Mouse (Mus musculus): ENCODE data around the gene Ttf2. TPM values are rescaled to one million over a fixed set of nuclear protein-coding genes. Genes with fewer than 3 reads are reported as not detected.

Ttf2 gene
- polyA plus RNA-seq, 1 experiment from 2014 or later, result 3.6 TPM

- Histone ChIP-seq H3K36me3 (ENCODE audit: control insufficient read depth, insufficient read depth, low read length) (no peaks in the 10 kb centered on the region), H3K4me3 (ENCODE audit: low read length) (no peak overlapping the region), H3K4me2 (ENCODE audit: low read length) (no peak overlapping the region), H3K9ac (ENCODE audit: low read depth, low read length) (no peak overlapping the region), H3K4me1 (ENCODE audit: control insufficient read depth, insufficient read depth, low read depth, low read length) (no peaks in the 10 kb centered on the region; the same call in 1 of the 2 replicates), H3K27ac (ENCODE audit: low read depth, low read length) (no peak overlapping the region), H3K27me3 (replicated peaks; ENCODE audit: control insufficient read depth, insufficient read depth, low read length) (no peaks in the 10 kb centered on the region), H3K9me3 (ENCODE audit: control insufficient read depth, low read length) (no peaks in the 10 kb centered on the region)
- 65% methylated on average over 15 of the region's 15 CpGs for WGBS
- ATAC-seq, result no peak
Observed at GRCm38 (mm10) chr3:100993718-100994117, 24.3 kb upstream of the Ttf2 start.

- 73% methylated on average over 7 of the region's 7 CpGs for WGBS
- Histone ChIP-seq H3K4me1 (ENCODE audit: control insufficient read depth, insufficient read depth, low read depth, low read length) (no peaks in the 10 kb centered on the region; the same call in 1 of the 2 replicates), H3K36me3 (ENCODE audit: control insufficient read depth, insufficient read depth, low read length) (no peaks in the 10 kb centered on the region), H3K27ac (ENCODE audit: low read depth, low read length) (no peak overlapping the region), H3K9me3 (ENCODE audit: control insufficient read depth, low read length) (no peaks in the 10 kb centered on the region), H3K27me3 (replicated peaks; ENCODE audit: control insufficient read depth, insufficient read depth, low read length) (no peaks in the 10 kb centered on the region), H3K4me2 (ENCODE audit: low read length) (no peak overlapping the region), H3K9ac (ENCODE audit: low read depth, low read length) (no peak overlapping the region), H3K4me3 (ENCODE audit: low read length) (no peak overlapping the region)
- no peak for ATAC-seq
Observed at GRCm38 (mm10) chr3:100993158-100993557, 23.7 kb upstream of the Ttf2 start.

- 8% methylated on average over 1 of the region's 1 CpGs for WGBS
- Histone ChIP-seq H3K27ac (ENCODE audit: low read depth, low read length) (no peak overlapping the region), H3K4me3 (ENCODE audit: low read length) (no peak overlapping the region), H3K9ac (ENCODE audit: low read depth, low read length) (no peak overlapping the region), H3K27me3 (replicated peaks; ENCODE audit: control insufficient read depth, insufficient read depth, low read length) (no peaks in the 10 kb centered on the region), H3K36me3 (ENCODE audit: control insufficient read depth, insufficient read depth, low read length) (no peaks in the 10 kb centered on the region), H3K4me2 (ENCODE audit: low read length) (no peak overlapping the region), H3K4me1 (ENCODE audit: control insufficient read depth, insufficient read depth, low read depth, low read length) (no peaks in the 10 kb centered on the region; the same call in 1 of the 2 replicates), H3K9me3 (ENCODE audit: control insufficient read depth, low read length) (no peaks in the 10 kb centered on the region)
- no peak for ATAC-seq
Observed at GRCm38 (mm10) chr3:100990231-100990630, 20.8 kb upstream of the Ttf2 start.

DNA sequence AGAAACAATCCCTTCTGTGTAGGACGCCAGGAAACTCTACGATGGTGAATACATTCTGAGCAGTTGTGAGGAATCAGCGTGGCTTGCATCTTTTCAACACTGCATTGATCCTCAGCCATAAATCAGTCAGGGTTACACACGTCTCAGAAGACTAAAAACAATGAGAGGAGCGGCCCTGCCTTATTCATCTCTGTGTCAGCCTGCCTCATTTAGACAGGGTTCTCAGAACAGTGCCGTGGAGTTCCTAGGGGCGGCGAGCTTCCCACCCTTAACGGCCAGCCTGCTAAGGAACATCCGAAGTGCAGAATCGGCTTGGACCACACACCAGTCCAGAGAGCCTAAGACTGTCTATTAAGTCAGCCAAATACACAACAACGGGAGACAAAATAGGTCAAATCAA is 20.0 kb upstream of the Ttf2 start:
- 21% methylated on average over 12 of the region's 12 CpGs for WGBS
- Histone ChIP-seq H3K9me3 (ENCODE audit: control insufficient read depth, low read length) (no peaks in the 10 kb centered on the region), H3K27me3 (replicated peaks; ENCODE audit: control insufficient read depth, insufficient read depth, low read length) (no peaks in the 10 kb centered on the region), H3K9ac (ENCODE audit: low read depth, low read length) (no peak overlapping the region), H3K4me1 (ENCODE audit: control insufficient read depth, insufficient read depth, low read depth, low read length) (no peaks in the 10 kb centered on the region; the same call in 1 of the 2 replicates), H3K27ac (ENCODE audit: low read depth, low read length) (no peak overlapping the region), H3K4me2 (ENCODE audit: low read length) (no peak overlapping the region), H3K36me3 (ENCODE audit: control insufficient read depth, insufficient read depth, low read length) (no peaks in the 10 kb centered on the region), H3K4me3 (ENCODE audit: low read length) (no peak overlapping the region)
- peak; percentile 56; the same call in 1 of the 2 replicates for ATAC-seq

DNA sequence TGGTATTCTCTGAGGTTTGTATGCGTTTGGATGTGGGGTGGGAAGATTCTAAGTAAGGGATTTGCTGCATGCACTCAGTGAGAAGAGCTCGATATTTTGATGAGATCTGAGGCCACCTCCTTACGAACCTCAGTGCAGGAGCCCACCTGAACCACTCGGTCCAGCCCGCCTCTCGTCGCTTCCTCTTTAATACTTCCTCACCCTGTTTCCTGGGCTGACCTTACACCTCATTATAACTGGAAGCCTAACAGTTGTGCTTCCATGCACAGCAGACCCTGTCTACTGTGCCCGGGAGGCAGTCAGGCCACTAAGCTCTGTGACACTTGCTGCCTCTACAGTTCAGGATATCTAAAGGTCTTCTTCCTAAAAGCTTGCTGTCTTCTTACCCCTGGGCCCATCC is 9.8 kb upstream of the Ttf2 start:
- H3K9ac ChIP-seq (ENCODE audit: low read depth, low read length), result no peak overlapping the region

DNA sequence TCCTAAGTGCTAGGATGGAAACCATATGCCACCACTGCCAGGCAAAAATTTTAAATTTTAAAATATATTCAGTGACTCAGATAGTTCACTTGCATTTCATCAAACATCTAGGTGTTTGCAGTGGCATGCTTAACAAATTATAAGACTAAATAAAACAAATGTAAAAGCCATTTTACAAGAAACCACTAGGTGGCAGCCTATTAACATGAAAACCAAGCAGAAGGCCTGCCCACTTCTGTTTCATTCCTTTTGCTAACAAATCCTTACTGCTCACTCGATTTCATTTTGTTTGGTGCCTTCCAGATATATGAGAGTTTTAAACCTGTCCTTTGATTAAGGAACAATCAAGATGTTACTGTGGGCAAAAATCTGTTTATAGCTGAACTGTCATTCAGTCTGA is 4.4 kb upstream of the Ttf2 start:
- Histone ChIP-seq H3K27ac (ENCODE audit: low read depth, low read length) (no peak overlapping the region), H3K27me3 (replicated peaks; ENCODE audit: control insufficient read depth, insufficient read depth, low read length) (no peaks in the 10 kb centered on the region), H3K36me3 (ENCODE audit: control insufficient read depth, insufficient read depth, low read length) (no peaks in the 10 kb centered on the region), H3K9ac (ENCODE audit: low read depth, low read length) (no peak overlapping the region), H3K9me3 (ENCODE audit: control insufficient read depth, low read length) (no peaks in the 10 kb centered on the region), H3K4me3 (ENCODE audit: low read length) (no peak overlapping the region), H3K4me1 (ENCODE audit: control insufficient read depth, insufficient read depth, low read depth, low read length) (peaks cover 5% of the 10 kb centered on the region), H3K4me2 (ENCODE audit: low read length) (no peak overlapping the region)
- ATAC-seq, result no peak
- 4% methylated on average over 1 of the region's 1 CpGs for WGBS

More for the DNA sequence above, 9.8 kb upstream of the Ttf2 start:
- WGBS, result 82% methylated on average over 8 of the region's 8 CpGs
- Histone ChIP-seq H3K4me1 (ENCODE audit: control insufficient read depth, insufficient read depth, low read depth, low read length) (no peaks in the 10 kb centered on the region), H3K9me3 (ENCODE audit: control insufficient read depth, low read length) (no peaks in the 10 kb centered on the region), H3K27ac (ENCODE audit: low read depth, low read length) (no peak overlapping the region), H3K27me3 (replicated peaks; ENCODE audit: control insufficient read depth, insufficient read depth, low read length) (no peaks in the 10 kb centered on the region), H3K4me3 (ENCODE audit: low read length) (no peak overlapping the region), H3K4me2 (ENCODE audit: low read length) (no peak overlapping the region), H3K36me3 (ENCODE audit: control insufficient read depth, insufficient read depth, low read length) (no peaks in the 10 kb centered on the region)
- no peak for ATAC-seq

GRCm38 (mm10) chr3:100963849-100964542 is 5.5 kb downstream of the Ttf2 start:
- Histone ChIP-seq H3K4me3 (ENCODE audit: low read length) (no peak overlapping the region), H3K36me3 (ENCODE audit: control insufficient read depth, insufficient read depth, low read length) (no peaks in the 10 kb centered on the region), H3K4me1 (ENCODE audit: control insufficient read depth, insufficient read depth, low read depth, low read length) (0 out of 2 replicates have a peak, but pooled peaks cover 2% of the 10 kb centered on the region), H3K9me3 (ENCODE audit: control insufficient read depth, low read length) (no peaks in the 10 kb centered on the region), H3K27ac (ENCODE audit: low read depth, low read length) (no peak overlapping the region), H3K27me3 (replicated peaks; ENCODE audit: control insufficient read depth, insufficient read depth, low read length) (no peaks in the 10 kb centered on the region), H3K4me2 (ENCODE audit: low read length) (no peak overlapping the region), H3K9ac (ENCODE audit: low read depth, low read length) (no peak overlapping the region)
- 76% methylated on average over 14 of the region's 14 CpGs for WGBS
- peak; percentile 67 for ATAC-seq

GRCm38 (mm10) chr3:100961501-100961900 is 8.0 kb downstream of the Ttf2 start:
- WGBS, result 91% methylated on average over 7 of the region's 7 CpGs
- Histone ChIP-seq H3K27ac (ENCODE audit: low read depth, low read length) (no peak overlapping the region), H3K9ac (ENCODE audit: low read depth, low read length) (no peak overlapping the region)

DNA sequence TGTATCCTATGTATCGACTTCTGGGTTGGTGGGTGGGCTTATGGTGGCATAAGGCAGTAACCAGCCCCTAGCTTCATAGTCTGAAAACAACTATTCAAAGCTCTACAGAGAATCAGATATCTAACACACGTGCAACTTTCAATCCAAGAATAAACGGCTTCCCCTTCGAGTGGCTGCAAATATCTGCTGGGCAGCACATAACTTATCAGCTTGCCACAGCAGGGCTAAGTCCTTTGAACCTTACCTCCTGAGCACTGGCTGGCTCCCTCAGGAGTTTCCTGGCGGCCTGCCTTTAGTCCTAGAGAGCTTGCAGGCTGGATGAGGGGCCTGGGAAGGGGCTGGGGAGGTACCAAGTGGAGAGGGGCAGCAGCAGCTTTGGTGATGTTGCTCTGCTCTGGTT is 8.5 kb downstream of the Ttf2 start:
- Histone ChIP-seq H3K27ac (ENCODE audit: low read depth, low read length) (no peak overlapping the region), H3K9ac (ENCODE audit: low read depth, low read length) (no peak overlapping the region), H3K4me2 (ENCODE audit: low read length) (no peak overlapping the region), H3K36me3 (ENCODE audit: control insufficient read depth, insufficient read depth, low read length) (no peaks in the 10 kb centered on the region), H3K4me1 (ENCODE audit: control insufficient read depth, insufficient read depth, low read depth, low read length) (no peaks in the 10 kb centered on the region), H3K9me3 (ENCODE audit: control insufficient read depth, low read length) (no peaks in the 10 kb centered on the region), H3K27me3 (replicated peaks; ENCODE audit: control insufficient read depth, insufficient read depth, low read length) (no peaks in the 10 kb centered on the region), H3K4me3 (ENCODE audit: low read length) (no peak overlapping the region)
- ATAC-seq, result no peak
- whole genome bisulfite sequencing, result 84% methylated on average over 5 of the region's 5 CpGs

More at GRCm38 (mm10) chr3:100961501-100961900, 8.0 kb downstream of the Ttf2 start:
- no peaks in the 10 kb centered on the region for H3K36me3 ChIP-seq (ENCODE audit: control insufficient read depth, insufficient read depth, low read length)
- no peak for ATAC-seq
- no peak overlapping the region for H3K4me3 ChIP-seq (ENCODE audit: low read length)
- H3K27me3 ChIP-seq (replicated peaks; ENCODE audit: control insufficient read depth, insufficient read depth, low read length), result no peaks in the 10 kb centered on the region
- H3K4me1 ChIP-seq (ENCODE audit: control insufficient read depth, insufficient read depth, low read depth, low read length), result no peaks in the 10 kb centered on the region
- no peak overlapping the region for H3K4me2 ChIP-seq (ENCODE audit: low read length)
- H3K9me3 ChIP-seq (ENCODE audit: control insufficient read depth, low read length), result no peaks in the 10 kb centered on the region
